Mouse (Mus musculus) cerebellum, adult 2 months (tissue): ENCODE results near the gene Tspan14. TPM values are rescaled to one million over a fixed set of nuclear protein-coding genes. Genes with fewer than 3 reads are reported as not detected.

ENCODE experiments used
- DNase-seq, 2 experiments: peaks; one replicate each; pipeline ENCODE4 v3.0.0; 2021
- H3K27ac ChIP-seq: fragments of 200-500 bp; 2 replicates; pipeline ENCODE4 v1.5.1; 2012; ENCODE audit warnings: low read length, control low read depth, inconsistent platforms; ENCODE audit not compliant: insufficient read depth
- H3K27me3 ChIP-seq: fragments of 200-500 bp; 2 replicates; pipeline ENCODE4 v1.6.1; 2012; ENCODE audit warnings: inconsistent platforms, mild to moderate bottlenecking, low read length, moderate library complexity; ENCODE audit not compliant: control insufficient read depth, insufficient read depth
- H3K4me1 ChIP-seq: fragments of 200-500 bp; 2 replicates; pipeline ENCODE4 v1.6.1; 2011; ENCODE audit warnings: low read length; ENCODE audit not compliant: control insufficient read depth, insufficient read depth
- H3K4me3 ChIP-seq: fragments of 200-500 bp; replicated peaks from 2 replicates; pipeline ENCODE3; 2011; ENCODE audit warnings: mild to moderate bottlenecking, low read depth, low read length, control low read depth; ENCODE audit not compliant: insufficient read depth
- CTCF ChIP-seq: fragments of 200-500 bp; IDR thresholded peaks from 2 replicates; pipeline ENCODE4 v1.5.1; 2011; ENCODE audit warnings: low read depth, mild to moderate bottlenecking, control low read depth, low read length, moderate library complexity, borderline replicate concordance; ENCODE audit not compliant: insufficient read depth
- POLR2A ChIP-seq: fragments of 200-500 bp; IDR thresholded peaks from 2 replicates; pipeline ENCODE4 v1.6.1; 2011; ENCODE audit warnings: low read length, control low read depth, borderline replicate concordance; ENCODE audit not compliant: insufficient read depth
- WGBS: fragments of 180-500 bp; shearing (Covaris S2); methylation state at CpG from one replicate; pipeline ENCODE4 v1.1.7; 2018; 5-methylcytosine and 5-hydroxymethylcytosine counted together
- polyA plus RNA-seq: library from polyadenylated mRNA; depleted of rRNA; stranded (reverse); fragments of >200 nt; gene quantifications from 2 replicates; pipeline ENCODE4 v1.2.3, GENCODE M21; 2012; rRNA removed

Gene Tspan14
- polyA plus RNA-seq, 1 experiment = 39.6 TPM

- DNase-seq = no peak
- Histone ChIP-seq H3K4me3 (no peak overlapping the region), H3K4me1 (no peaks in the 10 kb centered on the region), H3K27me3 (no peaks in the 10 kb centered on the region), H3K27ac (no peak overlapping the region)
- TF ChIP-seq CTCF = no peak
- TF ChIP-seq POLR2A = no peak
- 17% methylated on average over 4 of the region's 4 CpGs for WGBS
These were observed 81.4 kb downstream of the Tspan14 start for GRCm38 (mm10) chr14:40885225-40885624.

GRCm38 (mm10) chr14:40874565-40874964 lies 92.0 kb downstream of the Tspan14 start:
- Histone ChIP-seq H3K4me3 (no peak overlapping the region), H3K4me1 (no peaks in the 10 kb centered on the region), H3K27ac (no peak overlapping the region), H3K27me3 (no peaks in the 10 kb centered on the region)
- no peak for TF ChIP-seq CTCF
- no peak for TF ChIP-seq POLR2A
- DNase-seq = no peak

- 76% methylated on average over 5 of the region's 5 CpGs for WGBS
- Histone ChIP-seq H3K4me3 (no peak overlapping the region), H3K27me3 (no peaks in the 10 kb centered on the region), H3K27ac (no peak overlapping the region), H3K4me1 (no peaks in the 10 kb centered on the region)
- no peak for TF ChIP-seq POLR2A
- TF ChIP-seq CTCF = no peak
- no peak for DNase-seq
These were observed 92.6 kb downstream of the Tspan14 start for GRCm38 (mm10) chr14:40873961-40874360.

GRCm38 (mm10) chr14:40870598-40870997 lies 96.0 kb downstream of the Tspan14 start:
- Histone ChIP-seq H3K4me1 (no peaks in the 10 kb centered on the region), H3K27ac (no peak overlapping the region), H3K27me3 (no peaks in the 10 kb centered on the region), H3K4me3 (no peak overlapping the region)
- DNase-seq = no peak
- WGBS = 76% methylated on average over 3 of the region's 3 CpGs
- TF ChIP-seq POLR2A = no peak

- no peak for TF ChIP-seq POLR2A
- no peak for TF ChIP-seq CTCF
- Histone ChIP-seq H3K4me1 (no peaks in the 10 kb centered on the region), H3K27ac (no peak overlapping the region), H3K27me3 (no peaks in the 10 kb centered on the region), H3K4me3 (no peak overlapping the region)
- DNase-seq = no peak
- 57% methylated on average over 6 of the region's 6 CpGs for WGBS
These were observed 101.6 kb downstream of the Tspan14 start for GRCm38 (mm10) chr14:40864811-40865514.

GRCm38 (mm10) chr14:40863659-40864058 lies 102.9 kb downstream of the Tspan14 start:
- no peak overlapping the region for H3K4me3 ChIP-seq
- no peak overlapping the region for H3K27ac ChIP-seq
- WGBS = 86% methylated on average over 3 of the region's 3 CpGs
- DNase-seq = no peak
- TF ChIP-seq CTCF = no peak
- no peaks in the 10 kb centered on the region for H3K4me1 ChIP-seq
- H3K27me3 ChIP-seq = no peaks in the 10 kb centered on the region

GRCm38 (mm10) chr14:40863022-40863421 lies 103.6 kb downstream of the Tspan14 start:
- TF ChIP-seq CTCF (no peak), POLR2A (no peak)
- no peak for DNase-seq
- no peaks in the 10 kb centered on the region for H3K27me3 ChIP-seq
- H3K4me3 ChIP-seq = no peak overlapping the region
- no peak overlapping the region for H3K27ac ChIP-seq
- no peaks in the 10 kb centered on the region for H3K4me1 ChIP-seq

Other genes with a start within 250 kb of the Tspan14 start
- 0.62 and 0.90 TPM in 2 replicates for gene Sh2d4b, start 73.5 kb downstream of the Tspan14 start, polyA plus RNA-seq
- 146 and 150 TPM in 2 replicates for gene Fam213a, start 47.0 kb upstream of the Tspan14 start, polyA plus RNA-seq
- gene Dydc2, start 102.4 kb upstream of the Tspan14 start, polyA plus RNA-seq = 1.9 and 2.0 TPM in 2 replicates
- gene Dydc1, start 106.1 kb upstream of the Tspan14 start, polyA plus RNA-seq = not detected in 2 replicates
- not detected in 2 replicates for gene Mat1a, start 138.2 kb upstream of the Tspan14 start, polyA plus RNA-seq
- gene Sftpa1, start 165.0 kb upstream of the Tspan14 start, polyA plus RNA-seq = not detected in 2 replicates
- gene Mbl1, start 184.7 kb upstream of the Tspan14 start, polyA plus RNA-seq = not detected in 2 replicates
- gene Sftpd, start 218.3 kb upstream of the Tspan14 start, polyA plus RNA-seq = not detected in 2 replicates